Comparison of ENCODE assay signal across 9 mouse cellular contexts in the genomic region with DNA sequence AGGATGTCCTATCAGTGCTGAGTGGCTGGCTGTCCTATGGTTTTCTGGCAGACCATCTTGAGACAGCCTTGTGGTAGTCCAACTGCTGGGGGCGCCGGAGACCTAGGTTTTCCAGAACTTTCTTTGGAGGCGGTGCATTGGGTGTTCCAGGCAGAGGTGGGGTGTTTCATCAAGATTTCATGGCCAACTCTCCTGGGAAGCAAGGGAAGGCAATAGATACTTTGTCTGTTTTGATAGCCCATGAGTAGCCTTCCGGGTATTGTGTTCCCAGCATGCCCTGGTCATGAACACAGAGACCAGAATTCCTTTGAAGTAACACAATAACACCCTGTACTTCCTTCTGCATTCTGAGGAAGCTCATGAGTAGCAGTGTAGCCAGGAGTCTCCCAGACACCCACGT. TPM values are rescaled to one million over a fixed set of nuclear protein-coding genes. Genes with fewer than 3 reads are reported as not detected.
A peak's percentile ranks its signal among the peaks of the same experiment; 100 is the strongest.
DNase-seq lines count a peak whose midpoint lies in the region; ATAC-seq and TF ChIP-seq lines count a peak whose summit lies in the region.
"Had no signal": no experiment of that assay in that cellular context is flagged by ENCODE, and none has a peak within 500 bp of the region (broad histone marks: within the 10 kb centered on the region; RNA-seq: fewer than 3 reads in every experiment).

No protein-coding gene starts in this region.

- H3K27me3 ChIP-seq in kidney, embryonic 16.5 days (ENCODE audit: insufficient read depth, low read length): no peaks in the 10 kb centered on the region
- H3K27me3 ChIP-seq in heart, embryonic 11.5 days (ENCODE audit: control insufficient read depth, insufficient read depth, low read length): no peaks in the 10 kb centered on the region
- no peaks in the 10 kb centered on the region for H3K27me3 ChIP-seq in small intestine, adult 2 months (ENCODE audit: control insufficient read depth, insufficient read depth, low read length)
- H3K27me3 ChIP-seq in forebrain, embryonic 13.5 days: no peaks in the 10 kb centered on the region

- 77% methylated on average over 5 of the region's 5 CpGs for WGBS in kidney, embryonic 16.5 days
- 72% methylated on average over 5 of the region's 5 CpGs for WGBS in heart, embryonic 11.5 days (ENCODE audit: insufficient replicate concordance)
- WGBS in small intestine, adult 2 months: 74% methylated on average over 5 of the region's 5 CpGs
- 91% methylated on average over 5 of the region's 5 CpGs for WGBS in forebrain, embryonic 13.5 days

- H3K4me3 ChIP-seq in kidney, embryonic 16.5 days (ENCODE audit: low read length): no peak overlapping the region
- no peak overlapping the region for H3K4me3 ChIP-seq in heart, embryonic 11.5 days (ENCODE audit: low read depth, low read length)
- H3K4me3 ChIP-seq in small intestine, adult 2 months (ENCODE audit: low read depth, low read length): no peak overlapping the region
- no peak overlapping the region for H3K4me3 ChIP-seq in forebrain, embryonic 13.5 days

- H3K4me1 ChIP-seq in kidney, embryonic 16.5 days (ENCODE audit: insufficient read depth, low read length): no peaks in the 10 kb centered on the region
- no peaks in the 10 kb centered on the region for H3K4me1 ChIP-seq in heart, embryonic 11.5 days (ENCODE audit: control insufficient read depth, insufficient read depth, low read length)
- H3K4me1 ChIP-seq in small intestine, adult 2 months (ENCODE audit: control insufficient read depth, insufficient read depth, insufficient read length, low read length): peaks cover 6% of the 10 kb centered on the region; the same call in 1 of the 2 replicates
- H3K4me1 ChIP-seq in forebrain, embryonic 13.5 days: no peaks in the 10 kb centered on the region

- peak; percentile 17 for DNase-seq in kidney, adult 18-20 months
- DNase-seq in kidney, postnatal 25 days: peak; percentile 23 to 40
- no peak for DNase-seq in thymus, postnatal 25 days
- DNase-seq in retina, embryonic 14.5 days (ENCODE audit: low spot score): no peak
- DNase-seq: thymus, adult 2 months had no signal

- no peak for ATAC-seq in kidney, embryonic 16.5 days (ENCODE audit: low FRiP score, low TSS enrichment)
- ATAC-seq in heart, embryonic 11.5 days (replicated peaks; ENCODE audit: insufficient number of reproducible peaks, low FRiP score, low TSS enrichment): 0 out of 2 replicates have a peak, but pooled peaks have one; percentile 9
- ATAC-seq in forebrain, embryonic 13.5 days: no peak

- peak; percentile 6; the same call in 1 of the 2 replicates for TF ChIP-seq CTCF in small intestine, adult 2 months (IDR thresholded peaks at IDR 0.05; ENCODE audit: extremely low read depth, insufficient read length, insufficient replicate concordance, low read depth, low read length)

- no peak overlapping the region for H3K27ac ChIP-seq in kidney, embryonic 16.5 days (ENCODE audit: low read length)
- no peak overlapping the region for H3K27ac ChIP-seq in heart, embryonic 11.5 days (ENCODE audit: low read depth, low read length)
- peak overlapping the region; percentile 56 for H3K27ac ChIP-seq in small intestine, adult 2 months (ENCODE audit: insufficient read depth, low read depth, low read length)
- no peak overlapping the region for H3K27ac ChIP-seq in forebrain, embryonic 13.5 days

- no peak overlapping the region for H3K9ac ChIP-seq in kidney, embryonic 16.5 days (replicated peaks; ENCODE audit: low read length)
- H3K9ac ChIP-seq in heart, embryonic 11.5 days (ENCODE audit: low read depth, low read length): no peak overlapping the region
- no peak overlapping the region for H3K9ac ChIP-seq in forebrain, embryonic 13.5 days

- H3K36me3 ChIP-seq in kidney, embryonic 16.5 days (ENCODE audit: insufficient read depth, low read length): no peaks in the 10 kb centered on the region
- no peaks in the 10 kb centered on the region for H3K36me3 ChIP-seq in heart, embryonic 11.5 days (ENCODE audit: control insufficient read depth, insufficient read depth, low read length)
- H3K36me3 ChIP-seq in small intestine, adult 2 months (ENCODE audit: control insufficient read depth, insufficient read depth, low read length): no peaks in the 10 kb centered on the region
- H3K36me3 ChIP-seq in forebrain, embryonic 13.5 days (ENCODE audit: poor library complexity, severe bottlenecking): no peaks in the 10 kb centered on the region

- H3K9me3 ChIP-seq in kidney, embryonic 16.5 days (ENCODE audit: low read length): no peaks in the 10 kb centered on the region
- no peaks in the 10 kb centered on the region for H3K9me3 ChIP-seq in heart, embryonic 11.5 days (replicated peaks; ENCODE audit: control insufficient read depth, low read length)
- no peaks in the 10 kb centered on the region for H3K9me3 ChIP-seq in forebrain, embryonic 13.5 days (replicated peaks)

- TF ChIP-seq POLR2A in small intestine, adult 2 months (IDR thresholded peaks at IDR 0.05; ENCODE audit: low read depth, low read length): no peak

- no peak overlapping the region for H3K4me2 ChIP-seq in kidney, embryonic 16.5 days (replicated peaks; ENCODE audit: low read depth, low read length)
- H3K4me2 ChIP-seq in heart, embryonic 11.5 days: no peak overlapping the region
- H3K4me2 ChIP-seq in forebrain, embryonic 13.5 days: no peak overlapping the region

RNA-seq across cellular contexts. Expression of gene Vwf, which starts 17.1 kb away (rescaled TPM):
- 3.9 and 5.4 TPM in 2 replicates for polyA plus RNA-seq in kidney, embryonic 16.5 days (2015; fragmentation: Nextera tagmentation; extraction: Ambion mirVana)
- 31.2 and 32.2 TPM in 2 replicates for polyA plus RNA-seq in heart, embryonic 11.5 days (2014; fragmentation: Nextera tagmentation; extraction: Ambion mirVana)
- 24.8 and 64.0 TPM in 2 replicates for polyA plus RNA-seq in small intestine, adult 2 months (2012; rRNA removed)
- polyA plus RNA-seq in forebrain, embryonic 13.5 days (2015; fragmentation: Nextera tagmentation; extraction: Ambion mirVana): 4.8 and 7.7 TPM in 2 replicates

RNA-seq across cellular contexts. Expression of gene Cd9, which starts 34.9 kb away (rescaled TPM):
- 158 and 178 TPM in 2 replicates for polyA plus RNA-seq in kidney, embryonic 16.5 days (2015; fragmentation: Nextera tagmentation; extraction: Ambion mirVana)
- 70.9 and 80.8 TPM in 2 replicates for polyA plus RNA-seq in heart, embryonic 11.5 days (2014; fragmentation: Nextera tagmentation; extraction: Ambion mirVana)
- polyA plus RNA-seq in small intestine, adult 2 months (2012; rRNA removed): 46.5 and 53.3 TPM in 2 replicates
- 48.3 and 52.3 TPM in 2 replicates for polyA plus RNA-seq in forebrain, embryonic 13.5 days (2015; fragmentation: Nextera tagmentation; extraction: Ambion mirVana)

Comparison
In these comparisons a context has a peak if more than half of its experiments do, and no peak if none do; other contexts are left out.
1. DNase-seq: peak in kidney, adult 18-20 months (single experiment) and kidney, postnatal 25 days (2 of 2); none in thymus, postnatal 25 days (single experiment) and retina, embryonic 14.5 days (single experiment).